In genomic region chr3:143947079-143947937, GRCm38 (mm10) we compare ENCODE assay signal across 12 mouse cellular contexts.
A peak's percentile ranks its signal among the peaks of the same experiment; 100 is the strongest.
DNase-seq lines count a peak whose midpoint lies in the region; ATAC-seq lines count a peak whose summit lies in the region.
"Had no signal": no experiment of that assay in that cellular context is flagged by ENCODE, and none has a peak within 500 bp of the region (broad histone marks: within the 10 kb centered on the region; RNA-seq: fewer than 3 reads in every experiment).

No protein-coding gene starts in this region.

- H3K27me3 ChIP-seq in neural tube, embryonic 11.5 days (ENCODE audit: control insufficient read depth, insufficient read depth, low read length), result no peaks in the 10 kb centered on the region
- peaks cover 46% of the 10 kb centered on the region for H3K27me3 ChIP-seq in forebrain, embryonic 10.5 days (ENCODE audit: poor library complexity, severe bottlenecking)
- no peaks in the 10 kb centered on the region for H3K27me3 ChIP-seq in limb, embryonic 12.5 days
- H3K27me3 ChIP-seq in stomach, embryonic 15.5 days (replicated peaks), result no peaks in the 10 kb centered on the region
- H3K27me3 ChIP-seq: embryonic facial prominence, embryonic 15.5 days had no signal

- no peaks in the 10 kb centered on the region for H3K36me3 ChIP-seq in neural tube, embryonic 11.5 days (ENCODE audit: control insufficient read depth, insufficient read depth, low read length)
- no peaks in the 10 kb centered on the region for H3K36me3 ChIP-seq in forebrain, embryonic 10.5 days (replicated peaks)
- no peaks in the 10 kb centered on the region for H3K36me3 ChIP-seq in limb, embryonic 12.5 days
- no peaks in the 10 kb centered on the region for H3K36me3 ChIP-seq in stomach, embryonic 15.5 days
- H3K36me3 ChIP-seq: embryonic facial prominence, embryonic 15.5 days had no signal

- H3K4me1 ChIP-seq in neural tube, embryonic 11.5 days (ENCODE audit: control insufficient read depth, insufficient read depth, low read length), result no peaks in the 10 kb centered on the region
- peaks cover 40% of the 10 kb centered on the region for H3K4me1 ChIP-seq in forebrain, embryonic 10.5 days
- H3K4me1 ChIP-seq in limb, embryonic 12.5 days (replicated peaks), result peaks cover 23% of the 10 kb centered on the region
- 0 out of 2 replicates have a peak, but pooled peaks cover 6% of the 10 kb centered on the region for H3K4me1 ChIP-seq in stomach, embryonic 15.5 days

- H3K9ac ChIP-seq in neural tube, embryonic 11.5 days (ENCODE audit: low read length), result no peak overlapping the region
- no peak overlapping the region for H3K9ac ChIP-seq in limb, embryonic 12.5 days (replicated peaks)
- no peak overlapping the region for H3K9ac ChIP-seq in stomach, embryonic 15.5 days
- H3K9ac ChIP-seq: embryonic facial prominence, embryonic 15.5 days had no signal

- 0 out of 2 replicates have a peak overlapping the region, but pooled peaks have one; percentile 3 for H3K4me2 ChIP-seq in neural tube, embryonic 11.5 days (ENCODE audit: low read depth)
- H3K4me2 ChIP-seq in limb, embryonic 12.5 days, result peak overlapping the region; percentile 33
- H3K4me2 ChIP-seq in stomach, embryonic 15.5 days, result peak overlapping the region; percentile 27; the same call in 1 of the 2 replicates
- H3K4me2 ChIP-seq: embryonic facial prominence, embryonic 15.5 days had no signal

- ATAC-seq in neural tube, embryonic 11.5 days (ENCODE audit: insufficient read depth, low FRiP score, low TSS enrichment), result peak; percentile 53; the same call in 1 of the 2 replicates
- ATAC-seq in limb, embryonic 12.5 days (ENCODE audit: insufficient number of reproducible peaks, insufficient read depth, low FRiP score, low TSS enrichment, low read depth), result no peak
- no peak for ATAC-seq in stomach, embryonic 15.5 days (ENCODE audit: insufficient read depth, low FRiP score, low read depth)
- no peak for ATAC-seq in cerebellum, adult (ENCODE audit: insufficient number of reproducible peaks, low FRiP score, low TSS enrichment)
- ATAC-seq: lung, postnatal 0 days had no signal

- DNase-seq in neural tube, embryonic 11.5 days (ENCODE audit: low spot score), result peak; percentile 23
- no peak for DNase-seq in neural tube, embryonic 10.5 days (ENCODE audit: extremely low spot score, low spot score)
- DNase-seq in forebrain, embryonic 10.5 days (ENCODE audit: extremely low spot score, low spot score), result peak; percentile 44
- DNase-seq in thymus, postnatal 36 days, result no peak
- no peak for DNase-seq in ovary, adult 18-20 months (ENCODE audit: low spot score)
- DNase-seq: gastrocnemius, postnatal 14 days; kidney, postnatal 25 days had no signal

- no peak overlapping the region for H3K27ac ChIP-seq in neural tube, embryonic 11.5 days (ENCODE audit: low read depth, low read length)
- peak overlapping the region; percentile 9; the same call in 1 of the 2 replicates for H3K27ac ChIP-seq in forebrain, embryonic 10.5 days
- no peak overlapping the region for H3K27ac ChIP-seq in limb, embryonic 12.5 days
- 0 out of 2 replicates have a peak overlapping the region, but pooled peaks have one; percentile 7 for H3K27ac ChIP-seq in stomach, embryonic 15.5 days
- H3K27ac ChIP-seq: embryonic facial prominence, embryonic 15.5 days had no signal

- no peaks in the 10 kb centered on the region for H3K9me3 ChIP-seq in neural tube, embryonic 11.5 days (ENCODE audit: control insufficient read depth, low read length)
- no peaks in the 10 kb centered on the region for H3K9me3 ChIP-seq in forebrain, embryonic 10.5 days
- H3K9me3 ChIP-seq in limb, embryonic 12.5 days, result no peaks in the 10 kb centered on the region
- no peaks in the 10 kb centered on the region for H3K9me3 ChIP-seq in stomach, embryonic 15.5 days
- H3K9me3 ChIP-seq: embryonic facial prominence, embryonic 15.5 days had no signal

- no peak overlapping the region for H3K4me3 ChIP-seq in neural tube, embryonic 11.5 days (ENCODE audit: low read depth, low read length)
- 0 out of 2 replicates have a peak overlapping the region, but pooled peaks have one; percentile 5 for H3K4me3 ChIP-seq in forebrain, embryonic 10.5 days
- no peak overlapping the region for H3K4me3 ChIP-seq in limb, embryonic 12.5 days (replicated peaks)
- no peak overlapping the region for H3K4me3 ChIP-seq in stomach, embryonic 15.5 days (replicated peaks)
- H3K4me3 ChIP-seq: embryonic facial prominence, embryonic 15.5 days had no signal

- 18% methylated on average over 11 of the region's 11 CpGs for WGBS in neural tube, embryonic 11.5 days
- WGBS in forebrain, embryonic 10.5 days, result 17% methylated on average over 11 of the region's 11 CpGs
- WGBS in limb, embryonic 12.5 days, result 13% methylated on average over 11 of the region's 11 CpGs
- 39% methylated on average over 11 of the region's 11 CpGs for WGBS in stomach, embryonic 15.5 days

Comparison
In these comparisons a context has a peak if more than half of its experiments do, and no peak if none do; other contexts are left out.
1. DNase-seq: peak in neural tube, embryonic 11.5 days (single experiment) and forebrain, embryonic 10.5 days (single experiment); none in neural tube, embryonic 10.5 days (single experiment), thymus, postnatal 36 days (0 of 2) and ovary, adult 18-20 months (single experiment).
2. H3K27ac ChIP-seq: peak in forebrain, embryonic 10.5 days (single experiment) and stomach, embryonic 15.5 days (single experiment); none in neural tube, embryonic 11.5 days (single experiment) and limb, embryonic 12.5 days (single experiment).
3. Peak in every context shown above with its lines, with median percentiles within 50 percentile points of each other: H3K4me2 ChIP-seq.